ENCODE assay signal across 19 mouse cellular contexts in genomic region chr15:91439883-91440282, GRCm38 (mm10).
DNase-seq lines count a peak whose midpoint lies in the region; ATAC-seq and TF ChIP-seq lines count a peak whose summit lies in the region.
"Had no signal": no experiment of that assay in that cellular context is flagged by ENCODE, and none has a peak within 500 bp of the region (broad histone marks: within the 10 kb centered on the region; RNA-seq: fewer than 3 reads in every experiment).

No protein-coding gene starts in this region.

- intact Hi-C loops in left cerebral cortex, adult 2 months (cut with DNase I): loop anchor here (1.0 kb wide), 2 partner anchors 13 to 125 kb away; no protein-coding TSS in a partner anchor

- H3K27me3 ChIP-seq in liver, postnatal 0 days (ENCODE audit: insufficient read depth, low read length): no peaks in the 10 kb centered on the region
- H3K27me3 ChIP-seq: limb, embryonic 13.5 days; megakaryocyte, embryonic 14.5 days; stomach, embryonic 15.5 days had no signal

- no peak overlapping the region for H3K4me3 ChIP-seq in left cerebral cortex, adult 2 months
- H3K4me3 ChIP-seq in liver, postnatal 0 days (ENCODE audit: low read depth, low read length): no peak overlapping the region
- H3K4me3 ChIP-seq: erythroblast, embryonic 14.5 days; limb, embryonic 13.5 days; megakaryocyte, embryonic 14.5 days; stomach, embryonic 15.5 days had no signal

- peak; percentile 51 for DNase-seq in cerebellum, adult 8-10 months
- DNase-seq in cerebellum, postnatal 10 days: no peak
- peak; percentile 25 to 63 for DNase-seq in layer of hippocampus, adult 18-20 months (ENCODE audit: low spot score in 2 of 2)
- DNase-seq in layer of hippocampus, postnatal 36 days: no peak
- DNase-seq in brain, embryonic 18.5 days (ENCODE audit: low read depth, low spot score): peak; percentile 26
- no peak for DNase-seq in left cerebral cortex, adult 2 months (ENCODE audit: extremely low spot score in 1 of 2, low spot score in 2 of 2)
- DNase-seq in liver, postnatal 0 days: no peak
- DNase-seq: adrenal gland, adult 2 months; heart, adult 18-20 months; kidney, adult 8-10 months; kidney, postnatal 25 days had no signal

- no peak for ATAC-seq in megakaryocyte progenitor cell, adult 5-6 weeks (replicated peaks; ENCODE audit: poor library complexity)
- ATAC-seq in liver, postnatal 0 days: no peak
- ATAC-seq: lung, postnatal 0 days; midbrain, embryonic 16.5 days had no signal

- peak overlapping the region; percentile 42 for H3K27ac ChIP-seq in left cerebral cortex, adult 2 months
- no peak overlapping the region for H3K27ac ChIP-seq in liver, postnatal 0 days (ENCODE audit: low read depth)
- H3K27ac ChIP-seq: limb, embryonic 13.5 days; liver, embryonic 14.5 days; stomach, embryonic 15.5 days had no signal

- H3K9me3 ChIP-seq in liver, postnatal 0 days (ENCODE audit: low read length): no peaks in the 10 kb centered on the region
- H3K9me3 ChIP-seq: limb, embryonic 13.5 days; stomach, embryonic 15.5 days had no signal

- no peak for TF ChIP-seq EP300 in liver, postnatal 0 days (IDR thresholded peaks at IDR 0.05; ENCODE audit: low read depth)

- H3K4me2 ChIP-seq in liver, postnatal 0 days (ENCODE audit: low read depth, low read length): no peak overlapping the region
- H3K4me2 ChIP-seq: limb, embryonic 13.5 days; stomach, embryonic 15.5 days had no signal

- no peak overlapping the region for H3K9ac ChIP-seq in liver, postnatal 0 days (replicated peaks)
- H3K9ac ChIP-seq: limb, embryonic 13.5 days; liver, embryonic 14.5 days; stomach, embryonic 15.5 days had no signal

- H3K36me3 ChIP-seq in liver, postnatal 0 days (replicated peaks; ENCODE audit: insufficient read depth, low read length): no peaks in the 10 kb centered on the region
- H3K36me3 ChIP-seq: limb, embryonic 13.5 days; stomach, embryonic 15.5 days had no signal

- no peaks in the 10 kb centered on the region for H3K4me1 ChIP-seq in liver, postnatal 0 days (ENCODE audit: insufficient read depth)
- H3K4me1 ChIP-seq: limb, embryonic 13.5 days; megakaryocyte, embryonic 14.5 days; stomach, embryonic 15.5 days had no signal

- 76% methylated on average over 2 of the region's 2 CpGs for WGBS in liver, postnatal 0 days (ENCODE audit: insufficient replicate concordance)

- TF ChIP-seq CTCF in left cerebral cortex, adult 2 months (IDR thresholded peaks at IDR 0.05): no peak
- TF ChIP-seq CTCF in liver, postnatal 0 days (IDR thresholded peaks at IDR 0.05; ENCODE audit: low read depth): no peak

Comparison
In these comparisons a context has a peak if more than half of its experiments do, and no peak if none do; other contexts are left out.
1. DNase-seq: peak in cerebellum, adult 8-10 months (single experiment), layer of hippocampus, adult 18-20 months (2 of 2) and brain, embryonic 18.5 days (single experiment); none in cerebellum, postnatal 10 days (0 of 2), layer of hippocampus, postnatal 36 days (0 of 2), left cerebral cortex, adult 2 months (0 of 2) and liver, postnatal 0 days (single experiment).